Mouse (Mus musculus): ENCODE data around the gene Prss50.

- no peak for TF ChIP-seq CTCF (IDR thresholded peaks at IDR 0.05; ENCODE audit: control insufficient read depth, insufficient read depth, insufficient replicate concordance, low read depth, low read length)
- no peak for TF ChIP-seq POLR2A (IDR thresholded peaks at IDR 0.05; ENCODE audit: control insufficient read depth, low read depth, low read length)
These were observed 38.2 kb downstream of the Prss50 start for GRCm38 (mm10) chr9:110895994-110896393.
